Mouse (Mus musculus) midbrain, embryonic 13.5 days (tissue): Measurements from ENCODE around the gene Mlx. TPM values are rescaled to one million over a fixed set of nuclear protein-coding genes. Genes with fewer than 3 reads are reported as not detected.
A peak's percentile ranks its signal among the peaks of the same experiment; 100 is the strongest.
"Not testable (repeated sequence)": the region's sequence is repeated elsewhere in the genome, so short reads cannot be mapped to it uniquely, and the experiment has no call there.

Experiments
- ATAC-seq: fragments of 200-750 bp; cut with Nextera tagmentation; 2 replicates; pipeline ENCODE4 v1.8.0; 2017; ENCODE audit warnings: mild to moderate bottlenecking, moderate TSS enrichment, moderate library complexity
- H3K27ac ChIP-seq: fragments of 300-500 bp; sonication (generic); 2 replicates; pipeline ENCODE4 v1.5.1; 2015; ENCODE audit warnings: inconsistent platforms, mild to moderate bottlenecking, moderate library complexity
- H3K27me3 ChIP-seq: fragments of 300-500 bp; sonication (generic); 2 replicates; pipeline ENCODE4 v1.6.1; 2015; ENCODE audit warnings: mild to moderate bottlenecking, inconsistent platforms
- H3K36me3 ChIP-seq: fragments of 300-500 bp; sonication (generic); 2 replicates; pipeline ENCODE4 v1.6.1; 2015; ENCODE audit warnings: mild to moderate bottlenecking, inconsistent platforms
- H3K4me1 ChIP-seq: fragments of 300-500 bp; sonication (generic); replicated peaks from 2 replicates; pipeline ENCODE4 v1.6.1; 2015; ENCODE audit warnings: inconsistent platforms
- H3K4me2 ChIP-seq: fragments of 300-500 bp; sonication (generic); replicated peaks from 2 replicates; pipeline ENCODE4 v1.6.1; 2015; ENCODE audit warnings: moderate library complexity, mild to moderate bottlenecking, inconsistent platforms
- H3K4me3 ChIP-seq: fragments of 300-500 bp; sonication (generic); replicated peaks from 2 replicates; pipeline ENCODE4 v1.5.1; 2015; ENCODE audit warnings: mild to moderate bottlenecking, inconsistent platforms
- H3K9ac ChIP-seq: fragments of 300-500 bp; sonication (generic); replicated peaks from 2 replicates; pipeline ENCODE4 v1.6.1; 2015; ENCODE audit warnings: mild to moderate bottlenecking, inconsistent platforms
- H3K9me3 ChIP-seq: fragments of 300-500 bp; sonication (generic); 2 replicates; pipeline ENCODE4 v1.6.1; 2016; ENCODE audit warnings: mild to moderate bottlenecking, inconsistent platforms
- WGBS: fragments of 180-500 bp; shearing (Covaris S2); methylation state at CpG from one replicate; pipeline ENCODE4 v1.1.7; 2015; 5-methylcytosine and 5-hydroxymethylcytosine counted together
- polyA plus RNA-seq: library from polyadenylated mRNA; unstranded; fragments of >200 nt; fragmentation: Nextera tagmentation; extraction: Ambion mirVana; gene quantifications from 2 replicates; pipeline ENCODE4 v1.2.1, GENCODE M21; 2015

The Mlx gene
- polyA plus RNA-seq, 1 experiment from 2014 or later = 90.9 TPM

DNA sequence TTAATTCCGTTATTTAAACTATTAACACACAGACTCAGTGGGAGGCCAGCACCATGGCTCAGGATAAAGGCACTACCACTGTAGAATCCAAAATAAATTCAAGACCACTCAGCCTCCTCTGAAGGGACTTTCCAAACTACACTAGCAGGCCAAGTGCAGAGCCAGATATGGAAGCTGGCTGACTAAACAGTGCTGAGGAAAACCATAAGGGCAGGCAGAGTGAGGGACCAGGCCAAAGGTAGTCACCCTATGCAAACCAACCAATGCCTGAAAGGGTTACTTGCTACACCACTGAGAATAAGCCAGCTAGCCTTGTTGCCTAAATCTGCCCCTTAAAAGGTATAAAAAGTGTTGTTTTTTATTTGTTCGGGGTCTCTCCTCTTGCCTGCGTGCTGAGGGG lies 25.1 kb downstream of the Mlx start:
- Histone ChIP-seq H3K27ac (no peak overlapping the region), H3K36me3 (peaks cover 4% of the 10 kb centered on the region; the same call in 1 of the 2 replicates), H3K4me3 (no peak overlapping the region), H3K4me1 (peaks cover 21% of the 10 kb centered on the region), H3K9ac (no peak overlapping the region), H3K4me2 (no peak overlapping the region), H3K9me3 (no peaks in the 10 kb centered on the region), H3K27me3 (no peaks in the 10 kb centered on the region)
- ATAC-seq = no peak
- WGBS = 95% methylated on average over 3 of the region's 3 CpGs

DNA sequence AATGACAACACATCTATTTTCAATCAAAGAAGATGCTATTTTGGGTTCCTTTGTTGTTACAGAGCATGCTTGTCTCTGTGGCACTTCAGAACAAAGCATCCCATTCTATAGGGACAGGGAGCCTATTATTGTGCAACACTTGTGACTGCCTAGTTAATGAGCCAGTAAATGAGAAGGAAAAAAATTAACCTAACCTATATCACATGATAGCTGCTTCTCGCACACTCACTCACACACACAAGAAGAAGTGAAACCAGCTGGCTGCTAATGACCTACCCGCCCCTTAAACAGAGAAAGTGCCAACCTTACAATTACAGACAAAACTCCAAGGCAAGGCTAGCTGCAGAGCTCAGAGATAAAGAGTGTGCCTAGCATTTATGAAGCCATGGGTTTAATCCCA lies 28.5 kb downstream of the Mlx start:
- 68% methylated on average over 2 of the region's 2 CpGs for WGBS

GRCm38 (mm10) chr11:101118105-101118504 lies 31.0 kb downstream of the Mlx start:
- H3K9me3 ChIP-seq = no peaks in the 10 kb centered on the region
- H3K27me3 ChIP-seq = no peaks in the 10 kb centered on the region
- ATAC-seq = no peak
- H3K9ac ChIP-seq = peak overlapping the region; percentile 98
- H3K36me3 ChIP-seq = peaks cover 17% of the 10 kb centered on the region
- H3K4me1 ChIP-seq = peaks cover 52% of the 10 kb centered on the region
- peak overlapping the region; percentile 90 for H3K4me3 ChIP-seq
- no peak overlapping the region for H3K27ac ChIP-seq
- peak overlapping the region; percentile 98 for H3K4me2 ChIP-seq
- WGBS = 67% methylated on average over 4 of the region's 4 CpGs

More for the DNA sequence above, 28.5 kb downstream of the Mlx start:
- Histone ChIP-seq H3K27me3 (no peaks in the 10 kb centered on the region), H3K9ac (0 out of 2 replicates have a peak overlapping the region, but pooled peaks have one; percentile 23), H3K27ac (peak overlapping the region; percentile 51; the same call in 1 of the 2 replicates), H3K4me3 (no peak overlapping the region), H3K4me1 (peaks cover 42% of the 10 kb centered on the region), H3K4me2 (no peak overlapping the region), H3K9me3 (no peaks in the 10 kb centered on the region), H3K36me3 (peaks cover 4% of the 10 kb centered on the region; the same call in 1 of the 2 replicates)
- ATAC-seq = no peak

GRCm38 (mm10) chr11:101119131-101119760 lies 32.2 kb downstream of the Mlx start:
- peaks cover 52% of the 10 kb centered on the region for H3K4me1 ChIP-seq

DNA sequence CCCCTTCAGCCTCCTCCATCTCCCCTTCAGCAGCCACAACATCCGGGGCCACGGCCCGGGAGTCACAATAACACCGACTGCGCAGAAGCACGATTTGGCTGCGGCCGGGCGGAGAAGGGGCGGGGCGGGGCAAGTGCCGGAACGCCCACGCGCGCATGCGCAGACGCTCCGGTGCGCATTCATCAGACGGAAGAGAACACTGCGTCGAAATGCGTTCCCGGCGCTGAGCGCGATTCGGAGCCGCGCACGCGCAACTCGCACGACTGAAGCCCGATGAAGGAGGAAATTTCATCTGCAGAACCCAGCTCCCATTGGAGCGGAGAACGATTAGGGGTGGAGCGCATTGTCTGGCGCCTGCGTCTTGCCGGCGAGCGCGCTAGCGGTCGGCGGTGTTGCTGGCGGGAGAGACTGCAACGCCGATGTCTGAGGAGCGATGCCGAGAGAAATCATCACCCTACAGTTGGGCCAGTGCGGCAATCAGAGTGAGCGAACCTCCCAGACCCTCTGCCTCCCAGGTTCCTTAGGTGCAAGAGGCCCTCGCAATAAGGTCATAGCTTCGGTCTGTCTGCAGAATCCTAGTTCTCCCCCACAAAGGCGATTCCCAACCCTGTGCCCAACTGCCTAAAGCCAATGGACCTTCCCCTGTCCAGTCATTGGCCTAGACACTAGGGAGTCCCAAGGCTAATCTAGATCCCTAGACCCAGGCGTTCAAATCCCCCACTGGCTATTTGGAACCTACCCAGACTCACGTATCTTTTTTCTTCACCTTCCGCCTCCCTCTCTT lies 32.9 kb downstream of the Mlx start, which contains the start of the genes Retreg3 and Tubg1:
Gene Retreg3, minus strand, starts transcription at position 133 of the 784 bp plus-strand sequence.
Gene Tubg1, plus strand, starts transcription at position 178 of the 784 bp plus-strand sequence.
- H3K36me3 ChIP-seq = peaks cover 34% of the 10 kb centered on the region
- ATAC-seq = peak; percentile 96
- no peaks in the 10 kb centered on the region for H3K27me3 ChIP-seq
- peak within 1 kb of the TSS; percentile 98 for H3K9ac ChIP-seq
- peaks cover 49% of the 10 kb centered on the region for H3K4me1 ChIP-seq
- WGBS = under 1% methylated on average over 61 of the region's 61 CpGs
- H3K4me2 ChIP-seq = peak within 1 kb of the TSS; percentile 98
- H3K4me3 ChIP-seq = peak within 1 kb of the TSS; percentile 90
- H3K27ac ChIP-seq = peak within 1 kb of the TSS; percentile 92
- no peaks in the 10 kb centered on the region for H3K9me3 ChIP-seq

More at GRCm38 (mm10) chr11:101119131-101119760, 32.2 kb downstream of the Mlx start:
- H3K36me3 ChIP-seq = peaks cover 27% of the 10 kb centered on the region
- no peaks in the 10 kb centered on the region for H3K27me3 ChIP-seq
- peak; percentile 87 for ATAC-seq
- peak overlapping the region; percentile 92 for H3K27ac ChIP-seq
- H3K9ac ChIP-seq = peak overlapping the region; percentile 98
- H3K4me2 ChIP-seq = peak overlapping the region; percentile 98
- peak overlapping the region; percentile 90 for H3K4me3 ChIP-seq
- no peaks in the 10 kb centered on the region for H3K9me3 ChIP-seq
- WGBS = under 1% methylated on average over 39 of the region's 39 CpGs

DNA sequence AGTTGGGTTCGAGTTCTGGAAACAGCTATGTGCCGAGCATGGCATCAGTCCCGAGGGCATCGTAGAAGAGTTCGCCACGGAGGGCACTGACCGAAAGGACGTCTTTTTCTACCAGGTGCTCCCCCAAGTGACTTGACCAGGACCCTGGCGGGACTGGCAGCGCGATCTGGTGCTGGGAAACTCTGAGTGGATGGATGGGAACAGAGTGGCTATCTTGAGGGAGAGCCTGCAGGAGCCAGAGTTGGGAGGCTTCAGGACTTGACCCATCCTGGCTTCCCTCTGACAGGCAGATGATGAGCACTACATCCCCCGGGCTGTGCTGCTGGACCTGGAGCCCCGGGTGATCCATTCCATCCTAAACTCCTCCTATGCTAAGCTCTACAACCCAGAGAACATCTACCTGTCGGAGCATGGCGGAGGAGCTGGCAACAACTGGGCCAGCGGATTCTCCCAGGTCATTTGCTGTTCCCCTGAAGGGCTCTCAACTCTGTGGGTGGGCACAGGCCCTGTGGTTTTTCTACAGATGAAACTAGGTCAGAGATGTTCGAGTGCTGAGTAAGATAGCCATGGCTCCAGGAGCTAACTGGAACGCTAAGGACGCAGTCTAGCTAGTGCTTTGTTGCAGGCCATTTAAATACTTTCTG lies 33.6 kb downstream of the Mlx start:
- peak overlapping the region; percentile 97 for H3K4me2 ChIP-seq
- peak overlapping the region; percentile 92 for H3K27ac ChIP-seq
- H3K36me3 ChIP-seq = peaks cover 41% of the 10 kb centered on the region
- WGBS = 24% methylated on average over 19 of the region's 19 CpGs
- peak overlapping the region; percentile 90 for H3K9ac ChIP-seq
- H3K4me1 ChIP-seq = peaks cover 42% of the 10 kb centered on the region
- H3K9me3 ChIP-seq = no peaks in the 10 kb centered on the region
- peak overlapping the region; percentile 90 for H3K4me3 ChIP-seq
- no peak for ATAC-seq
- no peaks in the 10 kb centered on the region for H3K27me3 ChIP-seq

- H3K4me2 ChIP-seq, H3K9me3 ChIP-seq, H3K27me3 ChIP-seq, H3K27ac ChIP-seq, ATAC-seq, H3K4me3 ChIP-seq, H3K9ac ChIP-seq: not testable (repeated sequence)
- WGBS = 98% methylated on average over 8 of the region's 8 CpGs
- peaks cover 13% of the 10 kb centered on the region for H3K4me1 ChIP-seq
- H3K36me3 ChIP-seq = peaks cover 54% of the 10 kb centered on the region
Measured at GRCm38 (mm10) chr11:101124494-101124893, 37.4 kb downstream of the Mlx start.

- H3K9ac ChIP-seq, H3K27me3 ChIP-seq, H3K4me2 ChIP-seq, H3K9me3 ChIP-seq, H3K4me3 ChIP-seq, H3K27ac ChIP-seq, ATAC-seq: not testable (repeated sequence)
- 100% methylated on average over 9 of the region's 9 CpGs for WGBS
- H3K36me3 ChIP-seq = peaks cover 54% of the 10 kb centered on the region
- peaks cover 13% of the 10 kb centered on the region for H3K4me1 ChIP-seq
Measured at GRCm38 (mm10) chr11:101125008-101125407, 37.9 kb downstream of the Mlx start.

DNA sequence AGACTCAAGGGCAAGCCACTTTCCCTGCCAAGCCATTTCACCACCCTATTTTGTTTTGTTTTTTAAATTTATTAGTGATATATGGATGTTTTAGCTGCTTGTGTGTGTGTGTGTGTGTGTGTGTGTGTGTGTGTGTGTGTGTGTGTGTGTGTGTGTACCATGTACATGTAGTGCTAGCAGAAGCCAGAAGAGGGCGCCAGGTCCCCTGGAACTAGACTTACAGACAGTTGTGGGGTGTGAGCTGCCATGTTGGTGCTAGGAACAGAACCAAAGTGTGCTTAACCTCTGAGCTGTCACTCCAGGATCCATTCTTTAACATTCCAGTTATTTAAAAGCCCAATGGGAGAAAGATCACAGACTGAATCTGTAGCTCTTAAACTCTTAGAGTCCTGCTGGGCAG lies 40.0 kb downstream of the Mlx start:
- H3K9ac ChIP-seq = no peak overlapping the region
- H3K4me2 ChIP-seq = no peak overlapping the region
- peaks cover 49% of the 10 kb centered on the region for H3K36me3 ChIP-seq
- H3K27me3 ChIP-seq = no peaks in the 10 kb centered on the region
- H3K9me3 ChIP-seq = peaks cover 4% of the 10 kb centered on the region; the same call in 1 of the 2 replicates
- H3K4me3 ChIP-seq = no peak overlapping the region
- no peak for ATAC-seq
- no peak overlapping the region for H3K27ac ChIP-seq
- H3K4me1 ChIP-seq = no peaks in the 10 kb centered on the region
- WGBS = 100% methylated on average over 1 of the region's 1 CpGs

DNA sequence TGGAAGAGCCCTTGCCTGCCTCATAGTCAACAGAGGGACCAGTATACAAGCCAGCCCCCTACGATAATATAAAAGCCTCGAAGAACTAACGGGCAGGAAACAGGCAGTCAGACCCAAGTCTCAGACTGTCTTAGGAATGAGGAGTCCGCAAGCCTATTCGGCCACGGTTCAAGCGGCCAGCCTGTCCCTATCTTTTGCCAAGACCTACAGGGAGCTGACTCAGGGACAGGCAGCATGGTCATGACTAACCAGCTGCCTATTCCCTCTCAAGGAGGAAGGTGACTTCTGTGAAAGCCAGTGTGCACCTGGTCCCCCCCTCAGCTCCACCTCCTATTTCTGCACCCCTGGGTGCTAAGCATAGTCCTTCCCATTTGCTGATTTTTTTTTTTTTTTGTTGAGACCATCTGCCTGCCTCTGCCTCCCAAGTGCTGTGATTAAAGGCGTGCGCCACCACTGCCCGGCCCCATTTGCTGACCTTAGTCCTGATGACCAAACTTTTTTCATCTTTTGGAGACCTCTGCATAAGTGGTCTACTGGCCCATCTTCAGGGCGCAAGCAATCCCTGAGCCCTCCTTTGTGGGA lies 42.0 kb downstream of the Mlx start:
- Histone ChIP-seq H3K4me1 (no peaks in the 10 kb centered on the region), H3K36me3 (peaks cover 30% of the 10 kb centered on the region), H3K4me3 (no peak overlapping the region), H3K4me2 (no peak overlapping the region), H3K9ac (no peak overlapping the region), H3K9me3 (peaks cover 4% of the 10 kb centered on the region; the same call in 1 of the 2 replicates), H3K27me3 (no peaks in the 10 kb centered on the region), H3K27ac (no peak overlapping the region)
- no peak for ATAC-seq
- WGBS = 90% methylated on average over 11 of the region's 11 CpGs

- H3K9ac ChIP-seq = no peak overlapping the region
- 55% methylated on average over 18 of the region's 18 CpGs for WGBS
- H3K27ac ChIP-seq = no peak overlapping the region
Measured at GRCm38 (mm10) chr11:101130056-101130756, 43.1 kb downstream of the Mlx start.

More at GRCm38 (mm10) chr11:101130056-101130756, 43.1 kb downstream of the Mlx start:
- no peak overlapping the region for H3K4me3 ChIP-seq
- ATAC-seq = no peak
- H3K27me3 ChIP-seq = no peaks in the 10 kb centered on the region
- no peaks in the 10 kb centered on the region for H3K4me1 ChIP-seq
- peaks cover 4% of the 10 kb centered on the region; the same call in 1 of the 2 replicates for H3K9me3 ChIP-seq
- peaks cover 21% of the 10 kb centered on the region for H3K36me3 ChIP-seq
- H3K4me2 ChIP-seq = no peak overlapping the region
